Mouse (Mus musculus): ENCODE results near the gene D630045J12Rik. TPM values are rescaled to one million over a fixed set of nuclear protein-coding genes. Genes with fewer than 3 reads are reported as not detected.

The D630045J12Rik gene
- polyA plus RNA-seq, 1 experiment from 2014 or later, result 0.80 TPM

Other genes starting within 250 kb of the D630045J12Rik start
- 0.05 TPM in 1 of 2 replicates, not detected in the other for gene Svopl, start 207.0 kb downstream of the D630045J12Rik start, polyA plus RNA-seq (2016; fragmentation: Nextera tagmentation; extraction: Ambion mirVana)
- not detected in 2 replicates for gene Tmem213, start 144.8 kb downstream of the D630045J12Rik start, polyA plus RNA-seq (2016; fragmentation: Nextera tagmentation; extraction: Ambion mirVana)
- 0.10 TPM in 1 of 2 replicates, not detected in the other for gene Atp6v0a4, start 129.4 kb downstream of the D630045J12Rik start, polyA plus RNA-seq (2016; fragmentation: Nextera tagmentation; extraction: Ambion mirVana)
- gene Zc3hav1l, start 45.2 kb upstream of the D630045J12Rik start, polyA plus RNA-seq (2016; fragmentation: Nextera tagmentation; extraction: Ambion mirVana), result 3.9 and 4.0 TPM in 2 replicates
- gene Zc3hav1, start 100.6 kb upstream of the D630045J12Rik start, polyA plus RNA-seq (2016; fragmentation: Nextera tagmentation; extraction: Ambion mirVana), result 29.6 and 30.6 TPM in 2 replicates
- 1.5 and 1.6 TPM in 2 replicates for gene Ttc26, start 127.5 kb upstream of the D630045J12Rik start, polyA plus RNA-seq (2016; fragmentation: Nextera tagmentation; extraction: Ambion mirVana)
- gene Ubn2, start 179.9 kb upstream of the D630045J12Rik start, polyA plus RNA-seq (2016; fragmentation: Nextera tagmentation; extraction: Ambion mirVana), result 9.2 and 10.1 TPM in 2 replicates